ENCODE assay signal across 11 mouse cellular contexts in the genomic region with DNA sequence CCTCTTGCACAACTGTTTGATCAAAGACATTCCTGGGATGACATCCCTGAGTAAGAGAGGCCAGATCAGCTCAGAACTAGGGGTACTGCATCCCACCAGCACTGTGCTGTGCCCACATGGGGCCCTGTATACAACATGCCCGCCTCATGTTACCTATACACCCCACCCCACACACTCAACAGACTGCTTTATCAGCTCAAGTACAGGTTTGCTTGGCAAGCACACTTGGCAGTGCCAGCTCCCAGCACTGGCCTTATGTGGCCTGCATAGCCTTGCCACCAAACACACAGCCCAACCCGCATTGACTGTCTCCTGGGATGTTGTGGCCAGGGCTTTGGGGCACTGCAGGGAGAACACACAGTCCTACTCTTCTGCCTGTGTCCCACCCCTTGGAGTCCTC. TPM values are rescaled to one million over a fixed set of nuclear protein-coding genes. Genes with fewer than 3 reads are reported as not detected.
DNase-seq lines count a peak whose midpoint lies in the region; ATAC-seq and TF ChIP-seq lines count a peak whose summit lies in the region.
"Had no signal": no experiment of that assay in that cellular context is flagged by ENCODE, and none has a peak within 500 bp of the region (broad histone marks: within the 10 kb centered on the region; RNA-seq: fewer than 3 reads in every experiment).

No protein-coding gene starts in this region.

- no peak for TF ChIP-seq CTCF in thymus, adult 2 months (IDR thresholded peaks at IDR 0.05; ENCODE audit: borderline replicate concordance, control insufficient read depth, extremely low read depth, insufficient read depth, low read length, poor library complexity)

- no peak for ATAC-seq in kidney, embryonic 15.5 days (replicated peaks; ENCODE audit: low FRiP score)

- H3K4me2 ChIP-seq in kidney, embryonic 15.5 days = no peak overlapping the region
- H3K4me2 ChIP-seq: lung, embryonic 14.5 days had no signal

- 84% methylated on average over 2 of the region's 2 CpGs for WGBS in kidney, embryonic 15.5 days
- WGBS in thymus, adult 2 months = 92% methylated on average over 2 of the region's 2 CpGs

- H3K27ac ChIP-seq in kidney, embryonic 15.5 days = no peak overlapping the region
- no peak overlapping the region for H3K27ac ChIP-seq in thymus, adult 2 months (ENCODE audit: control insufficient read depth, insufficient read depth, low read length)
- H3K27ac ChIP-seq: left cerebral cortex, adult 2 months had no signal

- no peak overlapping the region for H3K4me3 ChIP-seq in kidney, embryonic 15.5 days (replicated peaks)
- H3K4me3 ChIP-seq in thymus, adult 2 months (ENCODE audit: control insufficient read depth, insufficient read depth, low read length) = no peak overlapping the region
- H3K4me3 ChIP-seq: left cerebral cortex, adult 2 months had no signal

- H3K9ac ChIP-seq in kidney, embryonic 15.5 days = no peak overlapping the region
- H3K9ac ChIP-seq: lung, embryonic 14.5 days had no signal

- no peaks in the 10 kb centered on the region for H3K9me3 ChIP-seq in kidney, embryonic 15.5 days (replicated peaks)

- no peaks in the 10 kb centered on the region for H3K27me3 ChIP-seq in kidney, embryonic 15.5 days
- no peaks in the 10 kb centered on the region for H3K27me3 ChIP-seq in thymus, adult 2 months (ENCODE audit: control insufficient read depth, insufficient read depth, low read length)

- no peak for TF ChIP-seq POLR2A in thymus, adult 2 months (IDR thresholded peaks at IDR 0.05; ENCODE audit: control insufficient read depth, extremely low read depth, insufficient read depth, low read length, poor library complexity)

- peaks cover 37% of the 10 kb centered on the region for H3K36me3 ChIP-seq in kidney, embryonic 15.5 days
- no peaks in the 10 kb centered on the region for H3K36me3 ChIP-seq in thymus, adult 2 months (ENCODE audit: control insufficient read depth, insufficient read depth, low read length)

- peak; percentile 63 for DNase-seq in adrenal gland, postnatal 10 days
- DNase-seq in adrenal gland, adult 18-20 months (ENCODE audit: low spot score in 2 of 2) = no peak
- DNase-seq in kidney, adult 18-20 months = peak; percentile 5
- peak; percentile 60 for DNase-seq in Muller cell, postnatal 12 days (ENCODE audit: inconsistent ontology term)
- DNase-seq in heart, postnatal 4 days = peak; percentile 48
- DNase-seq in urinary bladder, postnatal 4 days (ENCODE audit: low spot score in 2 of 2) = no peak
- no peak for DNase-seq in thymus, adult 2 months
- DNase-seq: lung, embryonic 14.5 days had no signal

- peaks cover 14% of the 10 kb centered on the region for H3K4me1 ChIP-seq in kidney, embryonic 15.5 days
- no peaks in the 10 kb centered on the region for H3K4me1 ChIP-seq in thymus, adult 2 months (replicated peaks; ENCODE audit: control insufficient read depth, insufficient read depth, low read length)

RNA-seq across cellular contexts. Expression of gene Ccnd1, which starts 12.1 kb away (rescaled TPM):
- total RNA-seq in adrenal gland, postnatal 10 days (2021) = 10 to 100 TPM; 72.7 to 80.8 TPM
- 100 to 1,000 TPM; 140 to 149 TPM for total RNA-seq in adrenal gland, adult 18-20 months (2021)
- 229 and 245 TPM in 2 replicates for polyA plus RNA-seq in kidney, embryonic 15.5 days (2015; fragmentation: Nextera tagmentation; extraction: Ambion mirVana)
- total RNA-seq in heart, postnatal 4 days (2021) = 100 to 1,000 TPM; 128 to 130 TPM
- 14.4 and 21.7 TPM in 2 replicates for polyA plus RNA-seq in thymus, adult 2 months (2012; rRNA removed)

RNA-seq across cellular contexts. Expression of gene LTO1, which starts 12.7 kb away (rescaled TPM):
- total RNA-seq in adrenal gland, postnatal 10 days (2021) = 10 to 100 TPM; 25.6 to 26.2 TPM
- 10 to 100 TPM; 24.2 to 27.4 TPM for total RNA-seq in adrenal gland, adult 18-20 months (2021)
- 25.8 and 27.9 TPM in 2 replicates for polyA plus RNA-seq in kidney, embryonic 15.5 days (2015; fragmentation: Nextera tagmentation; extraction: Ambion mirVana)
- total RNA-seq in heart, postnatal 4 days (2021) = 10 to 100 TPM; 13.8 to 14.8 TPM
- 23.5 and 26.6 TPM in 2 replicates for polyA plus RNA-seq in thymus, adult 2 months (2012; rRNA removed)

RNA-seq across cellular contexts. Expression of gene Fgf15, which starts 31.3 kb away (rescaled TPM):
- not detected for total RNA-seq in adrenal gland, postnatal 10 days (2021)
- total RNA-seq in adrenal gland, adult 18-20 months (2021) = under 1 TPM in 1 of 2 experiments, not detected in 1; 0.36 TPM
- 2.3 and 2.4 TPM in 2 replicates for polyA plus RNA-seq in kidney, embryonic 15.5 days (2015; fragmentation: Nextera tagmentation; extraction: Ambion mirVana)
- total RNA-seq in heart, postnatal 4 days (2021) = not detected
- polyA plus RNA-seq in thymus, adult 2 months (2012; rRNA removed) = 0.40 and 0.42 TPM in 2 replicates
- total RNA-seq: left cerebral cortex, adult 2 months had no signal
- polyA plus RNA-seq: intestine, embryonic 14.5 days; lung, embryonic 14.5 days had no signal

Comparison
In these comparisons a context has a peak if more than half of its experiments do, and no peak if none do; other contexts are left out.
1. DNase-seq: peak in adrenal gland, postnatal 10 days (single experiment), kidney, adult 18-20 months (single experiment), Muller cell, postnatal 12 days (single experiment) and heart, postnatal 4 days (single experiment); none in adrenal gland, adult 18-20 months (0 of 2), urinary bladder, postnatal 4 days (0 of 2) and thymus, adult 2 months (single experiment).